Mouse (Mus musculus) kidney, postnatal 0 days (tissue): ENCODE measurements at regions not wholly inside any gene's neighbourhood (a gene's known extent, or its start where the extent isn't known, plus 50 kb on each side); places are given as distances from the start of the nearest gene placed in this dataset.
A peak's percentile ranks its signal among the peaks of the same experiment; 100 is the strongest.

Experiments
- ATAC-seq: fragments of 200-750 bp; cut with Nextera tagmentation; replicated peaks from 2 replicates; pipeline ENCODE4 v1.8.0; 2017; ENCODE audit warnings: low read depth, moderate number of reproducible peaks, moderate TSS enrichment, moderate library complexity; ENCODE audit not compliant: low FRiP score
- DNase-seq: peaks from one replicate; pipeline ENCODE4 v3.0.0-alpha.2; 2016; ENCODE audit warnings: low spot score
- H3K27ac ChIP-seq: fragments of 300-500 bp; sonication (generic); 2 replicates; pipeline ENCODE4 v1.5.1; 2014; ENCODE audit warnings: mild to moderate bottlenecking
- H3K27me3 ChIP-seq: fragments of 300-500 bp; sonication (generic); 2 replicates; pipeline ENCODE4 v1.6.1; 2014; ENCODE audit warnings: low read length, mixed read lengths; ENCODE audit not compliant: insufficient read depth
- H3K36me3 ChIP-seq: fragments of 300-500 bp; sonication (generic); 2 replicates; pipeline ENCODE4 v1.6.1; 2014; ENCODE audit warnings: low read length, mixed read lengths; ENCODE audit not compliant: insufficient read depth
- H3K4me1 ChIP-seq: fragments of 300-500 bp; sonication (generic); replicated peaks from 2 replicates; pipeline ENCODE4 v1.6.1; 2014; ENCODE audit warnings: antibody characterized with exemption, low read length, mixed read lengths; ENCODE audit not compliant: insufficient read depth
- H3K4me2 ChIP-seq: fragments of 300-500 bp; sonication (generic); 2 replicates; pipeline ENCODE4 v1.6.1; 2014; ENCODE audit warnings: mild to moderate bottlenecking, low read length, moderate library complexity, mixed read lengths
- H3K4me3 ChIP-seq: fragments of 300-500 bp; sonication (generic); replicated peaks from 2 replicates; pipeline ENCODE4 v1.5.1; 2014; ENCODE audit warnings: low read depth, low read length
- H3K9ac ChIP-seq: fragments of 300-500 bp; sonication (generic); 2 replicates; pipeline ENCODE4 v1.6.1; 2014; ENCODE audit warnings: low read depth, low read length
- H3K9me3 ChIP-seq: fragments of 300-500 bp; sonication (generic); replicated peaks from 2 replicates; pipeline ENCODE4 v1.6.1; 2016; ENCODE audit warnings: low read length, inconsistent platforms, mixed read lengths
- CTCF ChIP-seq: IDR thresholded peaks from 2 replicates; pipeline ENCODE4 v1.5.1; 2016; ENCODE audit warnings: antibody characterized with exemption, low read depth, mild to moderate bottlenecking, moderate library complexity
- WGBS: fragments of 180-500 bp; shearing (Covaris S2); extraction: QIAGEN DNeasy Blood & Tissue Kit; methylation state at CpG from one replicate; pipeline ENCODE4 v1.1.7; 2014; 5-methylcytosine and 5-hydroxymethylcytosine counted together

- H3K4me2 ChIP-seq = no peak overlapping the region
- no peak overlapping the region for H3K9ac ChIP-seq
- H3K4me3 ChIP-seq = no peak overlapping the region
- WGBS = 58% methylated on average over 3 of the region's 3 CpGs
- H3K27me3 ChIP-seq = no peaks in the 10 kb centered on the region
- no peaks in the 10 kb centered on the region for H3K36me3 ChIP-seq
- no peak overlapping the region for H3K27ac ChIP-seq
- no peak for TF ChIP-seq CTCF
- H3K9me3 ChIP-seq = no peaks in the 10 kb centered on the region
- no peak for ATAC-seq
- H3K4me1 ChIP-seq = no peaks in the 10 kb centered on the region
- peak; percentile 15 for DNase-seq
Observed at GRCm38 (mm10) chr14:83959111-83959510, 484.3 kb upstream of the Pcdh17 start.

DNA sequence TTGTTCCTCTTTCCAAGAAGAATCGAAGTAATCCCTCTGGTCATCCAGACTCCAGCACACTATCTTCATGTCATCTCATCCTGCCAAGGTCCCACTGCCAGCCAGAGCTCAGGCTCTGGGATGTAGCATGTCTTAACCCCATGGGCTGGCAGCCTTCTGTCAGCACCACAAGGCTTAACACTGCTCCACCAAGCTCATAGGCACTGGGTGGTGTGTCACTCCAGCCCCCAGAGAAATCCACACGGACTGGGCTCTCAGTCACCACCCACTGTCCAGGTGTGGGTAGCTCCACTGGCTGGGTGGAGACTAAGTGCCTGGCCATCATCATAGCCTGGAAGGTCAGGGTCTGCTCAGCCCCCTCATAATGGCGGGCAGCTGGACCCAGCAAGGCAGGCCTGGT, 459.8 kb upstream of the Pcdh17 start:
- ATAC-seq (no peak), DNase-seq (no peak)
- Histone ChIP-seq H3K36me3 (no peaks in the 10 kb centered on the region), H3K4me1 (no peaks in the 10 kb centered on the region), H3K27me3 (no peaks in the 10 kb centered on the region), H3K9me3 (no peaks in the 10 kb centered on the region), H3K9ac (no peak overlapping the region), H3K27ac (no peak overlapping the region), H3K4me3 (no peak overlapping the region), H3K4me2 (no peak overlapping the region)
- TF ChIP-seq CTCF = no peak
- 89% methylated on average over 3 of the region's 3 CpGs for WGBS
